Mouse (Mus musculus): Measurements from ENCODE around the gene Brca2.

DNA sequence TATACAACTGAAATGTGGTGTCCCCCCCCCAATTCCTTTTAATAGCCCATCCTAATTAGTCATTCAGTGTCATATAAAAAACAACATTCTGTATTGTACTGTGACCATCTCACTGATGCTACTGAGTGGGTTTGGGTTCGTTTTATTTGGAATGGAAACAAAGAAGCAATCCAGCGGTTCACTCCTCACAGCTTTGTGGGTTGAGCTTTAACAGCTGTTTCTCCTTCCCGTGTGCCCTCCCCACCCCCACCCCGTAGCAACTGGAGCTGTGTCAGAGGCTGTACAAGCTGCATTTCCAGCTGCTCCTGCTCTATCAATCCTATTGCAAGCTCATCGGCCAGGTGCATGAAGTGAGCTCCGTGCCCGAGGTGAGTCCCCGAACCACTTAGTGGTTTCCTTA, 31.6 kb upstream of the Brca2 start:
- TF ChIP-seq FLI1 (IDR thresholded peaks at IDR 0.05; ENCODE audit: low read length) (no peak), GATA1 (IDR thresholded peaks at IDR 0.05; ENCODE audit: borderline replicate concordance, low read length) (no peak)
